Mouse (Mus musculus): ENCODE results near the gene Bank1. TPM values are rescaled to one million over a fixed set of nuclear protein-coding genes. Genes with fewer than 3 reads are reported as not detected.
A peak's percentile ranks its signal among the peaks of the same experiment; 100 is the strongest.

Gene Bank1
- polyA plus RNA-seq, 1 experiment from 2014 or later = 1.0 TPM

DNA sequence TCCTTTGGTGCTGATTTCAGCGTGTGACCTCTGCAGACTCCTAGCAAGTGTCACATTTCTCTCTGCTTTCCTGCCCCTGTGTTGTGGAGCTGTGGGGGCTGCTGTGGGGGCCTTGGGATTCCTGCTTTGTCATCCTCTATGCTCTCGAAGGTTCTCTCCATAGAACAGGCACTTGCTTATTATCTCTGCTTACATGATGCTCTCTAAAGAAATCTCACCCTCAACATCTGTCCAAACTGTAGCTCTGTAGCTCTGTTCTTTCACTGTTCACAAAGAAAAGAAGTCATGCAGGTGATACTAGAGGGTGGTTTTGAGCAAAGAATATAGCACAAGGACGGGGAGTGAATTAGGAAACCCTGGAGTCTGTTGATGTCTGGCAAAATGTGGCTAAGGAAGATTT is 288.6 kb downstream of the Bank1 start:
- H3K36me3 ChIP-seq = no peaks in the 10 kb centered on the region
- no peaks in the 10 kb centered on the region for H3K4me1 ChIP-seq
- no peak overlapping the region for H3K4me3 ChIP-seq
- no peak overlapping the region for H3K27ac ChIP-seq
- no peaks in the 10 kb centered on the region for H3K27me3 ChIP-seq (replicated peaks)
- H3K9me3 ChIP-seq = no peaks in the 10 kb centered on the region
- H3K9ac ChIP-seq = no peak overlapping the region
- ATAC-seq (ENCODE audit: low FRiP score, low read depth) = no peak
- no peak overlapping the region for H3K4me2 ChIP-seq (replicated peaks)
- WGBS = 54% methylated on average over 3 of the region's 3 CpGs

DNA sequence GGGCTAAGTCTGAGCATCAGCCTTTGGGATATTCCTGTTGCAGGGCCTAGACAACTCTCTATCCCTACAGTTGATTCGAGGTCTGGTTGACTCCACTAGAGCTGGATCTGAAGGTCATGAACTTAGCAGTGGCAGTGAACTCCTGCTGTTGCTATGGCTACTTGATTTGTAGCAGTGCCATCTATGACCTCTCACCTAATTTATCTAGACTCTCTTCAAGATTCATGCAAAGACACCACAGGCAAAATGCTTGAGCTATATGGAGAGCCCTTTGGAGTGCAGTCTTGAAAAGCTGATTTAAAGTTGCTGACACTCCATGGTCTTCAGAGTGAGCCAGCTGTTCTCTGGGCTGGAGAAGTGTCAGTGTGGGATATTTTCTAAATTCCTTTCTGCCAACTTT is 290.1 kb downstream of the Bank1 start:
- no peak overlapping the region for H3K9ac ChIP-seq
- no peak overlapping the region for H3K4me2 ChIP-seq (replicated peaks)
- H3K4me1 ChIP-seq = no peaks in the 10 kb centered on the region
- no peak overlapping the region for H3K4me3 ChIP-seq
- no peak for ATAC-seq (ENCODE audit: low FRiP score, low read depth)
- no peaks in the 10 kb centered on the region for H3K36me3 ChIP-seq
- 31% methylated on average over 1 of the region's 1 CpGs for WGBS
- H3K9me3 ChIP-seq = no peaks in the 10 kb centered on the region
- H3K27ac ChIP-seq = no peak overlapping the region
- no peaks in the 10 kb centered on the region for H3K27me3 ChIP-seq (replicated peaks)

DNA sequence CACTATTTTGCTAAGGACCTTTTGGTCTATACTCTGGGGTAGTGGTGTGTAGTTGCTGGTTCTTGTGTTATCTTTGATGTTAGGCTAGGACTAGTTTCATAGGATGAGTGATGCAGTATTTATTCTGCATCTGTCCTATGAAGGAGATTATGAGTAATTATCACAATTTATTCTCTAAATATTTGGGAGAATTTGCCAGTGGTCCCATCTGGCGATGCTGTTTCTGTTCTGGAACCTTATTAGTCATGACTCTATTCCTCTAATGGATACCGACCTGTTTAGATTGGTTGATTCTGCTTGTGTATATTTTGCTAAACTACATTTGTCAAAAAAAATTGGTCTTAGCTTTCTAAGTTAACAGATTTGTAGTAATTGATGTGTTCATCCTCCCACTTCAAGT is 301.0 kb downstream of the Bank1 start:
- no peak for ATAC-seq (ENCODE audit: low FRiP score, low read depth)
- H3K4me3 ChIP-seq = no peak overlapping the region
- no peaks in the 10 kb centered on the region for H3K27me3 ChIP-seq (replicated peaks)
- 96% methylated on average over 2 of the region's 2 CpGs for WGBS
- H3K4me1 ChIP-seq = no peaks in the 10 kb centered on the region
- H3K9me3 ChIP-seq = no peaks in the 10 kb centered on the region
- no peak overlapping the region for H3K9ac ChIP-seq
- no peak overlapping the region for H3K4me2 ChIP-seq (replicated peaks)
- H3K36me3 ChIP-seq = no peaks in the 10 kb centered on the region
- H3K27ac ChIP-seq = no peak overlapping the region

DNA sequence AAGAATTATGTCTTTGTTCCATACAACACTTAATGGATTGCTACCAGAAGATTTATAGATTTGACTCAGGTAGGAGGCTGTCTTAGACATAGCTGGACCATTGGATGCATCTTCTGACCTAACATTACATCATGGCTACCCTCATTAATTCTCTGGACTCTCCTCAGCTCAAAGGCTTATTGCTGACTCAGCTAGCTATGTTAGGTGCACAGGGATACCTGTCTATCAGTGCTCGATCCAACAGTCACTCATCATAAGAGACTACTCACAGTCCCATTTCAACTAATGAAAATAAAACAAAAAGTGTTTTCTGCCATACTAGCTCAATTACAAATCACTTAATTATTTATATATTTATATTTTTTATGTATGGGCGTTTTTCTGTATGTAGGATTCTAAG is 308.3 kb downstream of the Bank1 start:
- no peak overlapping the region for H3K4me3 ChIP-seq
- H3K36me3 ChIP-seq = no peaks in the 10 kb centered on the region
- H3K27me3 ChIP-seq (replicated peaks) = no peaks in the 10 kb centered on the region
- no peak overlapping the region for H3K4me2 ChIP-seq (replicated peaks)
- no peak for ATAC-seq (ENCODE audit: low FRiP score, low read depth)
- 82% methylated on average over 2 of the region's 2 CpGs for WGBS
- no peaks in the 10 kb centered on the region for H3K9me3 ChIP-seq
- H3K27ac ChIP-seq = no peak overlapping the region
- no peak overlapping the region for H3K9ac ChIP-seq
- no peaks in the 10 kb centered on the region for H3K4me1 ChIP-seq

DNA sequence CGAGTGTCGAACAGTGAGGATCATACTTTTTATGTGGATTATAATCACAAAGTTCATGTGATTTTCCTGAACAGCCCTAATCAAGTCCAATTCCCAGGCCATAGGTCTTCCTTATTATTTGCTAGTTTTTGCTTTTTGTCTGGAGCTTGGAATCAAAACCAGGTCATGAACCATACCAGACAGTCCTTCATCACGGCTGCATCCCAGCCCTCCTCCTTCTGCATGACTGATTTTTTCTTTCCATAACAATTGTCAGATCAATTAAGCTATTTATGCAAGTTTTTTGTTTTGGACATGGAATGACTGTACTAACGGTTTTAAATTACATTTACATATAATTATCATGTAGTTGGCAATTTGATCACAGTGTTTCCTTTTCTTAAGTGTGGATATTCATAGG is 315.2 kb downstream of the Bank1 start:
- no peak overlapping the region for H3K4me3 ChIP-seq
- no peak overlapping the region for H3K9ac ChIP-seq
- no peaks in the 10 kb centered on the region for H3K4me1 ChIP-seq
- no peaks in the 10 kb centered on the region for H3K36me3 ChIP-seq
- H3K27me3 ChIP-seq (replicated peaks) = no peaks in the 10 kb centered on the region
- ATAC-seq (ENCODE audit: low FRiP score, low read depth) = no peak
- H3K4me2 ChIP-seq (replicated peaks) = no peak overlapping the region
- H3K27ac ChIP-seq = no peak overlapping the region
- no peaks in the 10 kb centered on the region for H3K9me3 ChIP-seq
- WGBS = 76% methylated on average over 4 of the region's 4 CpGs

DNA sequence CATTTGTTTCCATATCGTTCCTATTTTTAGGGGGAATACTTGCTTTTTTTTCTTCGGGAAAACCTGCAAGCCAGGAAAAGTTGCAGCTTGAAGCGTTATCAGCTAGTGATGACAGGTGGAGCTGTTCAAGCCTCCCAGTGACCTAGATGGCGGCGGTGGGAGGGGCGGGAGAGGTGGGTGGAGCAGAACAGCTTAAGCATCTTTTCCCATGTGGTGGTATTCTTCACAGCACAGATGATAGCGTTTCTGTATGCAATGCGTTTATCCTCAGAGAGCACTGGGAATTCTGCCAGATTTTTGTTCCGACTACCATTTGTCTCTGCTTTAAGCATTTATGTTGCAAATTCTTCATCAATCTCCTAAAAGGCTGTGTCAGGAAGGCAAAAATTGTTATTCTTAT is 318.0 kb downstream of the Bank1 start:
- Histone ChIP-seq H3K4me2 (replicated peaks) (no peak overlapping the region), H3K27me3 (replicated peaks) (no peaks in the 10 kb centered on the region), H3K4me3 (no peak overlapping the region), H3K9ac (no peak overlapping the region), H3K4me1 (no peaks in the 10 kb centered on the region), H3K9me3 (no peaks in the 10 kb centered on the region), H3K36me3 (no peaks in the 10 kb centered on the region), H3K27ac (no peak overlapping the region)
- ATAC-seq (ENCODE audit: low FRiP score, low read depth) = 0 out of 2 replicates have a peak, but pooled peaks have one; percentile 53
- WGBS = 46% methylated on average over 9 of the region's 9 CpGs

DNA sequence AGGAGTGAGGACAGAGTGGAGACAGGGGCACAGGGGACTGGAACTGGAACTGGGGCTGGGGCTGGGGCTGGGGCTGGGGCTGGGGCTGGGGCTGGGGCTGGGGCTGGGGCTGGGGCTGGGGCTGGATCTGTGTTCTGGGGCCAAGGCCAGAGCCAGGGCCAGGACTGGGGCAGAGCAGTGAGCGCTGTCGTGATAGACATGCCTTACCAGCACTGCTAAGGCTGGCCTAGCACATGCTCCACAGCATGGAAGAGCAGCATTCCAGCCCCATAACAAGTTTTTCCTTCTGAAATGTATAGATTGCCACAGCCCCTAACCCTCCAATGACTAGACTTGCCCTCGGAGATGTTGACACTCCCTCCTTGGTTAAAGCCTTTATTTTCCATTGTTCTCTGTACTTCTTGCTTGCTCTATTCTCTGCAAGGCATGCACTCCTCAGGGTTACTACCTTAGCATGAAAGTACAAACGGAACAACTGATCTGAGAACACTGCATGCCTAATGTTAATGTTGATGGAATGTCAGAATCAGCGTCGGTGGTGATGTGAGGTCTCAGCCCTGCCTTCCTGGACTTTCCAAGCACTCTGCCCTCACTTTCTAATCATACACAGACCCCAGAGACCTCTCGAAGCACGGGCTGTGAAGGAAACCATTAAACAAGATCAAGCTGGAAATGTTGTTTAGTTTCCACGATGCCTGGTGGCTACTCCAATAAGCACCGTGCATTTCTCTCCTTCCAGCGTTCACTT is 318.6 kb downstream of the Bank1 start:
- ATAC-seq (ENCODE audit: low FRiP score, low read depth) = no peak
- WGBS = 72% methylated on average over 11 of the region's 11 CpGs
- Histone ChIP-seq H3K9me3 (no peaks in the 10 kb centered on the region), H3K27me3 (replicated peaks) (no peaks in the 10 kb centered on the region), H3K27ac (no peak overlapping the region), H3K36me3 (no peaks in the 10 kb centered on the region), H3K4me3 (no peak overlapping the region), H3K4me2 (replicated peaks) (no peak overlapping the region), H3K4me1 (no peaks in the 10 kb centered on the region), H3K9ac (no peak overlapping the region)
